Mouse (Mus musculus) adrenal gland, adult 2 months (tissue): ENCODE data around the gene Rab3gap2. TPM values are rescaled to one million over a fixed set of nuclear protein-coding genes. Genes with fewer than 3 reads are reported as not detected.
"Not testable (repeated sequence)": the region's sequence is repeated elsewhere in the genome, so short reads cannot be mapped to it uniquely, and the experiment has no call there.

ENCODE experiments used
- DNase-seq: peaks from one replicate; pipeline ENCODE4 v3.0.0; 2021
- polyA plus RNA-seq: library from polyadenylated mRNA; depleted of rRNA; stranded (reverse); fragments of >200 nt; gene quantifications from 2 replicates; pipeline ENCODE4 v1.2.3, GENCODE M21; 2012
- total RNA-seq, 2 experiments: library from RNA; stranded (reverse); gene quantifications; 2 replicates each; pipeline ENCODE4 v1.2.3; 2021

Rab3gap2 gene
- total and polyA plus RNA-seq, 3 experiments, result 36.8 to 52.8 (median 50.5) TPM

DNA sequence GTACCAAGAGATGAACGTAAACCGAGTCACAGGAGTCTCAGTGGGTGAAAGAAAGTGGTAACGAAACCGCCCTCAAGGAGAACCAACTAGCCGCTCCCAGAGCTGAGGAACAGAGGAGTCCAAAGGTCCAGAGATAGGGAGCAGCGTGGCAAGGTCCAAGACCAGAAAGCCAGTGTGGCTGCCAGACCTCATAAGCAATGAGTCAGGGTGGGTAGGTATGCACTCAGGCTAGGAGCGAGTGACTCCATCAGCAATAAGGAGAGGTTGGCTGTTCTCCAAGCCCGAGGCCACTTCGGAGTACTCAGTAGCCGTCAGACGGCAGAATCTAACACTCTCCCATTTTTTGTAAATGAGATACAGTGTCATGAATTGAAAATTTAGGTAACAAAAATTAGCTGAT, 78.9 kb downstream of the Rab3gap2 start:
- no peak for DNase-seq

GRCm38 (mm10) chr1:185283247-185283646, 79.3 kb downstream of the Rab3gap2 start:
- DNase-seq, result no peak

- peak; percentile 88 for DNase-seq
Observed at GRCm38 (mm10) chr1:185284740-185285139, 80.8 kb downstream of the Rab3gap2 start.

DNA sequence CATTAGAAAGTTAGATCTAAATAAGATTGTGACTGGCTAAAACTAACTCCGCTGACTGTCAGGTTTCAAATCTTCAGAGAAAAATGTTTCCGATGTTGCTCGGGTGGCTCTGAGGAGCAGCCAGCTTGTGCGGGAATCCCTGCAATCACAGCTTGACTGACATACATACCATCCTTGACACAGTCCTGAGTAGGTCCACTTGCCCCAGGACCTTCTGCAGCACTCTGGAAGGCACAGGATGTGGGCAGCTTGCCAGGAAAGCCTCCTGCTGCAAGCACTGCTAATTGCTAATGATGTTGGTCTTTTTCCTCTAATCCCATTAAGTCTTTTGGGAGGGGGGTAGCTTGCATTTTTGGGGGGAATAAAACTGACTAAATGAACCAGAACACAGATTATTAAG, 81.3 kb downstream of the Rab3gap2 start:
- DNase-seq, result peak; percentile 71

- DNase-seq, result no peak
Observed at GRCm38 (mm10) chr1:185287066-185287465, 83.1 kb downstream of the Rab3gap2 start.

DNA sequence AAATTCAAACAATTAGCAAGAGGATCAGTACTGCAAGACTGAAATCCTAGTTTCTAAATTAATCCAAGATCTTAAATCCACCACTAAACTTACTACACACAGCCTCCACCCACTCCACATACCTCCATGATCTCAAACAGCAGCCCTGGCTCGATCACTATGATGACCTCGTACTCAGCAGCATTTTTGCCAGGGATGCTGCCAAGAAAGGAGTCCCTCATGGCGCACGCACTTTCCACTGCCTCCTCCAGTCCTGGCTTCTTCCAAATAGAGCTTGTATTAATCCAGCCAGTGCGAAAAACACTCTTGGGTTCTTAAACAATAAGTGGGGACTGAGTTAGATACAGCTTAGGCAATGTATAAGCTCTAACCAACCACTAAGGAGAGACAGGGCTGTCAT, 85.3 kb downstream of the Rab3gap2 start:
- DNase-seq, result no peak

- DNase-seq, result no peak
Observed at GRCm38 (mm10) chr1:185291336-185291735, 87.4 kb downstream of the Rab3gap2 start.

DNA sequence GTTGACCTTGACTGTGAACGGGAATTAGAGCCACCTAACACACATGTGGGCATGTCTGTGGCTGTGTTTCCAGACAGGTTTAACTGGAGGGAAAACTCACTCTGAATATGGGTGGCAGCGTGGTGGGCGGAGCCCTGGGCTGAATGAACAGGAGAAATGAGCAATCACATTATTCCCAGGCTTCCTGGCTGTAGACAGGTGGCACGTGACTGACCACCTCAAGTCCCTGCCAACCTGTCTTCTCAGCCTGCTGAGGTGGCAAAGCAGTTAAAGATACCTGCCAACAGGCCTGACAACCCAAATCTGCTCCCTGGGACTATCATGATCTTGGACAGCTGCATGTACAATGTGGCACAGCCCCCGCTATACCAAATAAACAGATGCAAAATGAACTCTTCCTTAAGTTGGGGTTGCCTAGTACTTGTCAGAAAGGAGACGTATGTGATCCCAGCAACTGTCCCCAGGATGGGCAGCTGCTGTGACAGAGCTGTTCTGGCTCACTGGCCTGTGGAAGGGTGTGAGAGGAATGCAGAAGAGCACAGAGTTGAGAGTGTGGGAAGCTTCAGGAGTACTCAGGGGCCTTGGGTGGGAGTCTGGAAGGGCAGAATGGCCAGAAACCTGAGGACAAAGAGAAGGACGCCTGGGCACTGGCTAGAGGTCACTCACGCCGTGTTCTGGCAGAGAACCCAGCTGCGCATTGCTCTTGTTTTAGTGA, 88.9 kb downstream of the Rab3gap2 start:
- no peak for DNase-seq

- DNase-seq, result no peak
Observed at GRCm38 (mm10) chr1:185296850-185297249, 92.9 kb downstream of the Rab3gap2 start.

GRCm38 (mm10) chr1:185298496-185298895, 94.6 kb downstream of the Rab3gap2 start:
- peak; percentile 27 for DNase-seq

- no peak for DNase-seq
Observed at GRCm38 (mm10) chr1:185302816-185303215, 98.9 kb downstream of the Rab3gap2 start.

DNA sequence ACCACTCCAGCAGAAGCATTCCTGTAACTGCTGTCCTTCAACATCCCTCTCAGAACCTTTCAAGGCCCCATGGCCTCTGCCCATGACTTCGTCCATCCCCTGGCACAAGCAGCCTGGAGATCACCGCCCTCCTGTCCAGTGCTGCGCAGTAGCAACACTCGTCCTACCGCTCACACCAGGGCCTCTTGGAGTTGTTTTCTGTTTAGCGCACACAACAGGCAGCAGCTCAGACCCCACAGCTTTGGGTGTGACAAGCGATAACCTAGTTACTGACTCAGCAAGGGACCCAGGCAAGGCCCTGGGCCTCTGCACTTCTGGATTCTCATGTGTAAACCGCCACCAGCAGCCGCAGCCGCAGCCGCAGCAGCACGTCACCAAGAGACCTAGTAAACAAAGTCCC, 102.9 kb downstream of the Rab3gap2 start:
- no peak for DNase-seq

DNA sequence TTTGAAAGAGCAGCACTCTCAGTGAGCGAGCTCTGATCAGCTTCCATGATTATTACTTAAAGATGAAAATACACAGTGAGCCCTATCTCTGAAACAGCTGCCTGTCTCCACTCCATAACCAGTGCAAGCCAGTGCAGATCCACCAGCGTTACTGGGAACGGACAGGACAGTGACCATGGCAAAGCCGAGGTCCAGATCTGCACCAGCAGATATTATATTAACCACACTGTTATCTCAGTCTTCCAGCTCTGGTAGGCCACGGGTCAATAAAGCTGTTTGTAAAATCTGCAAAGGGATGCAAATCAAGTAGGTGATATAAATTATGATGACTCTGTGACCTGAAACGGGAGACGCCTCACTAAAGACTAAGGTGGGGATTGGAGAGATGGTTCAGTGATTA, 103.7 kb downstream of the Rab3gap2 start:
- DNase-seq, result no peak

- DNase-seq, result no peak
Observed at GRCm38 (mm10) chr1:185308334-185308733, 104.4 kb downstream of the Rab3gap2 start.

GRCm38 (mm10) chr1:185308908-185309307, 105.0 kb downstream of the Rab3gap2 start:
- DNase-seq, result peak; percentile 56

DNA sequence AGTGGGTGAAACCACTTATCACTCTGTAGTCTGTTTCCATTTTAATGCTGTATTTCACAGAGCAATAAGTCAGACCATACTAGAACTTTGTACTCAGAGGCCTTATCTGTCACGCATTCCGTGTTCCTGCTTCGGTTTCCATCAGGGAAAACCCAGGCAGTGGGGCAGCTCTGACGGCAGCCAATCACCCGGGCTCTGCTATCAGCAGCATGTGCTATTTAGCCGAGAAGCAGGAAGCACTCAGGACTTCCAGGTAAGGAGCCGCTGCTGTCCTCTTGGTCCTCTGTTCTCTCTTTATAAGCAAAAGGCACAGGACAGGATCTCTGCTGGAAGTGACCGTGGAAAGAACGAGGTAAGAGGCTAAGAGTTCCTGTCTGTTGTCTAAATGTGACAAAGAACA, 108.0 kb downstream of the Rab3gap2 start:
- DNase-seq, result no peak

DNA sequence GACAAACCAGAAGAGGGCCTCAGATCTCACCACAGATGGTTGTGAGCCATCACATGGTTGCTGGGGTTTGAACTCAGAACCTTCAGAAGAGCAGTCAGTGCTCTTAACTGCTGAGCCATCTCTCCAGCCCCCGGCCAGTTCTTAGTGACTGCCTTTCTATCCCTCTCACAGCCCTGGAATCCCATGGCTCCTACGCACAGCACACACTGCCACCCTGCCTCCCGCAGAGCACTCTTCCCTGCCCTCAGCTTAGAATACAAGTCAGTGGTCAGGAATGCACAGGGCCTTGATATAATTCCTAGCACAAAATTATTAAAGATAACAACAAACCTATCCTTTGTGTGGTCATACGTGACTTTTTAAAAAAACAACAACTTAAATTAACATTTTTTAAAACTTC, 110.6 kb downstream of the Rab3gap2 start:
- no peak for DNase-seq

DNA sequence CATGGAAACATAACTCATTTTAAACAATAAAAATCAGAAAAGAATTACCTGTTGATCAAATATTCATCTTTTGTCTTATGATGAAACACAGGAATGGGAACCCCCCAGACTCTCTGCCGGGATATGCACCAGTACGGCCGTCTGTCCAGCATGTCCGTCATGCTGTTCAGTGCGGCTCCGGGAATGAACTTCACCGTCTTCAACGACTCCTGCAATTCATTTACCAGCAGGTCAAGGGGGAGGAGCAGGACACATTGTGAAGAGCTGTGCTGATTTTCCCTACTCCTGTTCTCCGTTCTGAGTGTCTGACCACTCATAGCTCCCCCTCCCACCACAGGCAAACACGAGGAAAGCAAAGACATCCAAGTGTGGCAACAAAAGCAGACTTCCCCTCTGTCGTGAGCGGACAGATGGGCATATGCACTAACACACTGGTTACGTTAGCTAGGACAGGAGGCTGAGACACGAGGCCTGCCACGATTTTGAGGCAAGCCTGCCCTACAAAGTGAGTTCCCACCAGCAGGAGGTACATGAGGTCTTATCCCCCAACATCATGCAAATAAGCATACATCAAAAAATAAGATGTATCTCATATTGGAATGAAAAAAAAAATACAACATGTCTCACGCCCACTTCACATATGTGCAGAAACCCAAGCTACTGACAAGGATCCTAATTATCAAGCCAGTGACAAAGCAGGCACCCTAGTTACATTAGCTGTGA, 112.1 kb downstream of the Rab3gap2 start:
- no peak for DNase-seq

DNA sequence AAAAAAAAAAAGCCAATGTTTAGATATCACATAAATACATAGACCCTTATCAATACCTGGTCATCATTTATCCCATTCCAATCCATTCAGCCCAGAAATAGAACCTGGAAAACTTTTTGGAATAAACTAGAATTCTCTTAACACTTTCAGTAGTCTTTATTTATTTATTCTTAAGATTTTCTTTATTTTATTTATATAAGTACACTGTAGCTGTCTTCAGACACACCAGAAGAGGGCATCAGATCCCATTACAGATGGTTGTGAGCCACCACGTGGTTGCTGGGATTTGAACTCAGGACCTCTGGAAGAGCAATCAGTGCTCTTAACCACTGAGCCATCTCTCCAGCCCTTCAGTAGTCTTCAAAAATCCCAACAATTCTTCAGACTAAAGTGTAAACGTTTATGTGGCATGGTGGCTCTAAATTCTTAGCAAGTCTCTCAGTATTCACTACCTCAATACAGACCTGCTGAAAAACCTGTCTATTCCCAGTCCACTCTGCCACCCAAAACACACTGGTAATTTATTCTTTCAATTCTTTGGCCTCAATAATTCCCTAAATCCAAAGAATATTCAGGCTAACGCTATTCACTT, 123.9 kb downstream of the Rab3gap2 start:
- not testable (repeated sequence) for DNase-seq

GRCm38 (mm10) chr1:185328721-185329610, 125.0 kb downstream of the Rab3gap2 start, which contains the start of gene Iars2:
Gene Iars2 (minus strand): TSS chr1:185329396.
- DNase-seq, result peak; percentile 96

DNA sequence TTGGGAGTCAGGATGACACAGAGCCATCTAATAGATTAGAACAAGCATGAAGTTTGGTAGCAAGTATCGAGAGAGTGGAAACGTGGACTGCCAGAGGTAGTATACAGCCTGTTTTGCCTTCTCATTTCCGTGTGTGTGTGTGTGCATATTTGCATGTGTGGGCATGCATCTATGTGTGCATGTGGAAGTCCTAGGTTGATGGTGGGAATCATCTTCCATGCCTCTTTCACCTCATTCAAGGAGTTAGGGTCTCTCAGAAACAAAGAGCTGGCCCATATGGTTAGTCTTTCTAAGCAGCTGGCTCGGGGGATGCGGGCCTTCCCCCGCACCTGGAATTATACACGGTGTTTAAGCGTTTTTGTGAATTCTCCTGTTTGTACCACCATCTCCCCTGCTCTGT, 125.9 kb downstream of the Rab3gap2 start:
- no peak for DNase-seq

DNA sequence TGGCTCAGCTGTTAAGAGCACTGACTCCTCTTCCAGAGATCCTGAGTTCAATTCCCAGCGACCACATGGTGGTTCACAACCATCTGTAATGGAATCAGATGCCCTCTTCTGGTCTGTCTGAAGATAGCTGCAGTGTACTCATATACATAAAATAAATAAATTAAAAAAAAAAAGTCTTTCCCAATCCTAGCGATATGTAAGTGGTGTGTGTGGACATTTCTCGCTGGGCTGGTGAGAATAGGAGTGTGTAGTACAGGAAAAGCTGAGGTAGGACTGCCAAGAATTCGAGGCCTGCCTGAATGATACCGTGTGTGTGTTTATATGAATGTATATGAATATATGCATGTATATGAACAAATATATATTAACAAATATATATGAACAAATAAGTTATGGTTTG, 127.4 kb downstream of the Rab3gap2 start:
- DNase-seq, result no peak
